Mouse (Mus musculus) forebrain, embryonic 12.5 days (tissue): Measurements from ENCODE around the gene Fhl1. TPM values are rescaled to one million over a fixed set of nuclear protein-coding genes. Genes with fewer than 3 reads are reported as not detected.

ENCODE experiments used
- ATAC-seq: fragments of 200-750 bp; cut with Nextera tagmentation; 2 replicates; pipeline ENCODE4 v1.8.0; 2017; ENCODE audit warnings: moderate TSS enrichment; ENCODE audit not compliant: low FRiP score
- H3K27ac ChIP-seq: fragments of 300-500 bp; sonication (generic); 2 replicates; pipeline ENCODE4 v1.5.1; 2016; ENCODE audit warnings: mild to moderate bottlenecking
- H3K27me3 ChIP-seq: fragments of 300-500 bp; sonication (generic); 2 replicates; pipeline ENCODE4 v1.6.1; 2016; ENCODE audit warnings: mild to moderate bottlenecking
- H3K36me3 ChIP-seq: fragments of 300-500 bp; sonication (generic); replicated peaks from 2 replicates; pipeline ENCODE4 v1.6.1; 2016; ENCODE audit warnings: mild to moderate bottlenecking
- H3K4me1 ChIP-seq: fragments of 300-500 bp; sonication (generic); 2 replicates; pipeline ENCODE4 v1.6.1; 2016
- H3K4me2 ChIP-seq: fragments of 300-500 bp; sonication (generic); 2 replicates; pipeline ENCODE4 v1.6.1; 2016; ENCODE audit warnings: mild to moderate bottlenecking, moderate library complexity
- H3K4me3 ChIP-seq: fragments of 300-500 bp; sonication (generic); replicated peaks from 2 replicates; pipeline ENCODE4 v1.5.1; 2016; ENCODE audit warnings: mild to moderate bottlenecking
- H3K9ac ChIP-seq: fragments of 300-500 bp; sonication (generic); 2 replicates; pipeline ENCODE4 v1.6.1; 2016; ENCODE audit warnings: mild to moderate bottlenecking
- H3K9me3 ChIP-seq: fragments of 300-500 bp; sonication (generic); 2 replicates; pipeline ENCODE4 v1.6.1; 2016
- whole genome bisulfite sequencing: fragments of 180-500 bp; shearing (Covaris S2); methylation state at CpG from one replicate; pipeline ENCODE4 v1.1.7; 2016; 5-methylcytosine and 5-hydroxymethylcytosine counted together
- polyA plus RNA-seq: library from polyadenylated mRNA; unstranded; fragments of >200 nt; fragmentation: Nextera tagmentation; extraction: Ambion mirVana; gene quantifications from 2 replicates; pipeline ENCODE4 v1.2.1, GENCODE M21; 2016

Gene Fhl1
- polyA plus RNA-seq, 1 experiment from 2014 or later, result 104 TPM

DNA sequence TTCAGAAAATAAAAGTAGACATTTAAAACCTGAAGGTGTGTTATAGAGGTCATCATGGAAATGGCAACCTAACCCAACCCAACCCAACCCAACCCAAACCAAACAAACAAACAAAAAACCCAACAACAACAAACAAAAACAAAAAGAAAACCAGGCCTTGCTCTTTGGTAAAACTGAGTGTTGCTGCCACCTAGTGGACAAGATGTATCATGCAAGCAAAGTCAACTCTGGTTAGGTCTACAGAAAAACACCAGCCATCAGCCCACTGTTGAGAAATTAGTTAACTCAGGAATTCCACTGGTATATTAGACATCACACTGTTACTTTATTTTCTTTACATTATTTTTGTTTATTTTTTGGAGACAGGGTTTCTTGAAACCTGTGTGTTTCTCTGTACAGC lies 107.8 kb downstream of the Fhl1 start:
- H3K4me3 ChIP-seq, result no peak overlapping the region
- H3K36me3 ChIP-seq, result no peaks in the 10 kb centered on the region
- H3K27me3 ChIP-seq, result no peaks in the 10 kb centered on the region
- no peaks in the 10 kb centered on the region for H3K9me3 ChIP-seq
- no peak overlapping the region for H3K4me2 ChIP-seq
- H3K27ac ChIP-seq, result no peak overlapping the region
- no peaks in the 10 kb centered on the region for H3K4me1 ChIP-seq
- ATAC-seq, result no peak
- H3K9ac ChIP-seq, result no peak overlapping the region

DNA sequence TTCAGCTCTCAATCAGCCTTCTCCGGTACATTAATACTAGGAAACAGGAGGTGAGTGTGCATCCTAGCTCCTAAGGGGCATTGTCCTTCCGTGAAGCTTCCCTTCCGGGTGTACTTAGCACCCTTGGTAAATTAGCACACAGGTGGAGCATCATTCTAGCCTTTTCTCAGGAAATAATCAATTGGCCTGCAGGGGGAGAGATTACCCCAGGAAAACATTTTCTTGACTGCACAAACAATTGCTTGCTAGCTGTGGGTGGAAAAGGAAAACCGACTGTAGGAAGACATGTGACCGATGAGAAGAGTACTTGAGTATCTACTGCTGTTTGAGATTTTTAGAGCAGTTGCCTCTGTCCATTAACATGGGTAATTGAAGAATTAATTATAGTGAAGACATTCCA lies 109.7 kb downstream of the Fhl1 start:
- Histone ChIP-seq H3K4me3 (no peak overlapping the region), H3K27ac (no peak overlapping the region), H3K9me3 (no peaks in the 10 kb centered on the region), H3K4me2 (no peak overlapping the region), H3K36me3 (no peaks in the 10 kb centered on the region), H3K9ac (no peak overlapping the region), H3K4me1 (no peaks in the 10 kb centered on the region), H3K27me3 (no peaks in the 10 kb centered on the region)
- 78% methylated on average over 5 of the region's 5 CpGs for WGBS
- ATAC-seq, result no peak

Other genes starting within 250 kb of the Fhl1 start
- gene Gm10477, start 207.0 kb upstream of the Fhl1 start, polyA plus RNA-seq, result not detected in 2 replicates
- 0.18 and 0.19 TPM in 2 replicates for gene Gm648, start 182.2 kb upstream of the Fhl1 start, polyA plus RNA-seq
- 53.2 and 56.7 TPM in 2 replicates for gene Mmgt1, start 133.7 kb upstream of the Fhl1 start, polyA plus RNA-seq
- 26.7 and 28.4 TPM in 2 replicates for gene Slc9a6, start 122.0 kb upstream of the Fhl1 start, polyA plus RNA-seq
- 1.7 and 1.9 TPM in 2 replicates for gene Map7d3, start 90.5 kb downstream of the Fhl1 start, polyA plus RNA-seq
- gene Adgrg4, start 138.4 kb downstream of the Fhl1 start, polyA plus RNA-seq, result not detected in 2 replicates